Mouse (Mus musculus): Measurements from ENCODE around the gene Ldhb. TPM values are rescaled to one million over a fixed set of nuclear protein-coding genes. Genes with fewer than 3 reads are reported as not detected.

Ldhb gene
- polyA plus RNA-seq, 1 experiment from 2014 or later: 130 TPM

GRCm38 (mm10) chr6:142451381-142451780, 56.4 kb downstream of the Ldhb start:
- WGBS: 86% methylated on average over 12 of the region's 12 CpGs
- Histone ChIP-seq H3K27me3 (replicated peaks; ENCODE audit: control insufficient read depth, insufficient read depth, low read length) (no peaks in the 10 kb centered on the region), H3K9me3 (ENCODE audit: control insufficient read depth, low read length) (no peaks in the 10 kb centered on the region), H3K9ac (ENCODE audit: low read depth, low read length) (no peak overlapping the region), H3K27ac (ENCODE audit: low read depth, low read length) (no peak overlapping the region), H3K4me2 (no peak overlapping the region), H3K36me3 (ENCODE audit: control insufficient read depth, insufficient read depth, low read length) (no peaks in the 10 kb centered on the region), H3K4me1 (replicated peaks; ENCODE audit: control insufficient read depth, insufficient read depth, low read length) (no peaks in the 10 kb centered on the region), H3K4me3 (ENCODE audit: low read depth, low read length) (no peak overlapping the region)
- no peak for DNase-seq (ENCODE audit: low spot score)
- ATAC-seq (replicated peaks; ENCODE audit: low FRiP score): no peak

Other genes starting within 250 kb of the Ldhb start
- 0.22 TPM in 1 of 2 replicates, not detected in the other for gene Iapp, start 209.5 kb downstream of the Ldhb start, polyA plus RNA-seq (2014; fragmentation: Nextera tagmentation; extraction: Ambion mirVana)
- gene Slco1a5, start 185.0 kb downstream of the Ldhb start, polyA plus RNA-seq (2014; fragmentation: Nextera tagmentation; extraction: Ambion mirVana): not detected in 2 replicates
- 12.3 and 14.1 TPM in 2 replicates for gene Pyroxd1, start 162.3 kb downstream of the Ldhb start, polyA plus RNA-seq (2014; fragmentation: Nextera tagmentation; extraction: Ambion mirVana)
- gene Recql, start 120.9 kb downstream of the Ldhb start, polyA plus RNA-seq (2014; fragmentation: Nextera tagmentation; extraction: Ambion mirVana): 33.5 and 37.7 TPM in 2 replicates
- gene Golt1b, start 120.7 kb downstream of the Ldhb start, polyA plus RNA-seq (2014; fragmentation: Nextera tagmentation; extraction: Ambion mirVana): 80.6 and 86.5 TPM in 2 replicates
- 0.26 and 0.29 TPM in 2 replicates for gene Spx, start 94.5 kb downstream of the Ldhb start, polyA plus RNA-seq (2014; fragmentation: Nextera tagmentation; extraction: Ambion mirVana)
- gene Gys2, start 34.8 kb downstream of the Ldhb start, polyA plus RNA-seq (2014; fragmentation: Nextera tagmentation; extraction: Ambion mirVana): 21.3 and 23.8 TPM in 2 replicates
- gene Kcnj8, start 63.7 kb upstream of the Ldhb start, polyA plus RNA-seq (2014; fragmentation: Nextera tagmentation; extraction: Ambion mirVana): 2.7 and 3.9 TPM in 2 replicates
- 3.5 and 3.6 TPM in 2 replicates for gene Abcc9, start 194.4 kb upstream of the Ldhb start, polyA plus RNA-seq (2014; fragmentation: Nextera tagmentation; extraction: Ambion mirVana)
- 93.0 and 102 TPM in 2 replicates for gene Cmas, start 248.7 kb upstream of the Ldhb start, polyA plus RNA-seq (2014; fragmentation: Nextera tagmentation; extraction: Ambion mirVana)